Mouse (Mus musculus) E14TG2a.4 (cell line): Measurements from ENCODE around the gene 4921524J17Rik.

ENCODE experiments used
- CTCF ChIP-seq: conservative IDR thresholded peaks from 2 replicates; pipeline ENCODE4 v1.5.1; 2014; ENCODE audit warnings: low read length
- NANOG ChIP-seq: IDR thresholded peaks from 2 replicates; pipeline ENCODE4 v1.6.1; 2014; ENCODE audit warnings: borderline replicate concordance, low read length, mixed read lengths

- TF ChIP-seq CTCF (no peak), NANOG (no peak)
These were observed 2.2 kb upstream of the 4921524J17Rik start for GRCm38 (mm10) chr8:85434817-85435216.
